Mouse (Mus musculus) megakaryocyte, embryonic 14.5 days (primary cell): Measurements from ENCODE around the gene Neu4.
"Not testable (repeated sequence)": the region's sequence is repeated elsewhere in the genome, so short reads cannot be mapped to it uniquely, and the experiment has no call there.

Source experiments
- FLI1 ChIP-seq: IDR thresholded peaks from 2 replicates; pipeline ENCODE4 v1.6.1; 2012; ENCODE audit warnings: low read length, inconsistent platforms, mixed read lengths
- GATA1 ChIP-seq: IDR thresholded peaks from 3 replicates; pipeline ENCODE4 v1.6.1; 2012; ENCODE audit warnings: mixed read lengths, low read length, inconsistent platforms, borderline replicate concordance

- not testable (repeated sequence) for TF ChIP-seq GATA1, FLI1
Observed at GRCm38 (mm10) chr1:93978287-93978686, 42.0 kb upstream of the Neu4 start.
